Comparison of ENCODE assay signal across 10 mouse cellular contexts in the genomic region with DNA sequence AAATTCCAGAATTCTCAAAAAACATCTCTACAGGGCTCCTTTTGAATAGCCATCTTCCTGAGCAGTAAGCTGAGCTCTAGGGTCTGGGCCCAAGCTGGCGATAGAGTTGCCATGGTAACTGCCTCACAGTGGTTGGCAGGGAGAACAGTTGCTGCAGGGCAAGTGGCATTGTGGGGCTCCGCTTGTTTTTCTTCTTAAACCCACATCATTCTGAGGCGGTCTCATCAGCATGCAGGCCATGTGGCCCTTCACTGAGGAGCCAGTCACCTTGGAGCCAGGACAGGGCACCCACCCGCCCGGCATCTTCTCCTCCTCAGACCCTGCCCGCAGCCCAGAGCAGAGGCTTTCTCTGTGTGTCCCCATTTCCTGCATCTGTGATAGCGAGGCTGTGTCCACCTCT. TPM values are rescaled to one million over a fixed set of nuclear protein-coding genes. Genes with fewer than 3 reads are reported as not detected.
DNase-seq lines count a peak whose midpoint lies in the region; ATAC-seq and TF ChIP-seq lines count a peak whose summit lies in the region.
"Had no signal": no experiment of that assay in that cellular context is flagged by ENCODE, and none has a peak within 500 bp of the region (broad histone marks: within the 10 kb centered on the region; RNA-seq: fewer than 3 reads in every experiment).

No protein-coding gene starts in this region.

- H3K27ac ChIP-seq in forebrain, embryonic 13.5 days: peak overlapping the region; percentile 93
- H3K27ac ChIP-seq in neural tube, embryonic 15.5 days (replicated peaks): peak overlapping the region; percentile 89
- H3K27ac ChIP-seq in thymus, adult 2 months (ENCODE audit: control insufficient read depth, insufficient read depth, low read length): no peak overlapping the region
- H3K27ac ChIP-seq: heart, embryonic 15.5 days; limb, embryonic 12.5 days had no signal

- H3K9me3 ChIP-seq in forebrain, embryonic 13.5 days (replicated peaks): no peaks in the 10 kb centered on the region
- no peaks in the 10 kb centered on the region for H3K9me3 ChIP-seq in neural tube, embryonic 15.5 days (replicated peaks)
- H3K9me3 ChIP-seq: heart, embryonic 15.5 days; limb, embryonic 12.5 days had no signal

- TF ChIP-seq POLR2A in thymus, adult 2 months (IDR thresholded peaks at IDR 0.05; ENCODE audit: control insufficient read depth, extremely low read depth, insufficient read depth, low read length, poor library complexity): no peak

- H3K27me3 ChIP-seq in forebrain, embryonic 13.5 days: no peaks in the 10 kb centered on the region
- H3K27me3 ChIP-seq in neural tube, embryonic 15.5 days (replicated peaks): no peaks in the 10 kb centered on the region
- H3K27me3 ChIP-seq in thymus, adult 2 months (ENCODE audit: control insufficient read depth, insufficient read depth, low read length): no peaks in the 10 kb centered on the region
- H3K27me3 ChIP-seq: heart, embryonic 15.5 days; limb, embryonic 12.5 days had no signal

- H3K4me2 ChIP-seq in forebrain, embryonic 13.5 days: peak overlapping the region; percentile 47
- peak overlapping the region; percentile 27 for H3K4me2 ChIP-seq in neural tube, embryonic 15.5 days
- H3K4me2 ChIP-seq: heart, embryonic 15.5 days; limb, embryonic 12.5 days had no signal

- peak; percentile 92 for ATAC-seq in forebrain, embryonic 13.5 days
- peak; percentile 83 for ATAC-seq in neural tube, embryonic 15.5 days (ENCODE audit: low FRiP score)

- H3K9ac ChIP-seq in forebrain, embryonic 13.5 days: peak overlapping the region; percentile 62
- peak overlapping the region; percentile 36; the same call in 1 of the 2 replicates for H3K9ac ChIP-seq in neural tube, embryonic 15.5 days (replicated peaks)
- H3K9ac ChIP-seq: heart, embryonic 15.5 days; limb, embryonic 12.5 days had no signal

- H3K36me3 ChIP-seq in forebrain, embryonic 13.5 days (ENCODE audit: poor library complexity, severe bottlenecking): peaks cover 72% of the 10 kb centered on the region
- H3K36me3 ChIP-seq in neural tube, embryonic 15.5 days: peaks cover 59% of the 10 kb centered on the region
- no peaks in the 10 kb centered on the region for H3K36me3 ChIP-seq in thymus, adult 2 months (ENCODE audit: control insufficient read depth, insufficient read depth, low read length)

- DNase-seq in cerebellum, adult 8-10 months: peak; percentile 51
- peak; percentile 71 to 90 for DNase-seq in layer of hippocampus, postnatal 14 days (ENCODE audit: low spot score in 2 of 2)
- DNase-seq in thymus, adult 2 months: no peak
- no peak for DNase-seq in kidney, postnatal 14 days
- no peak for DNase-seq in ovary, postnatal 14 days (ENCODE audit: low spot score)
- DNase-seq in thymus, postnatal 0 days (ENCODE audit: low spot score): no peak

- H3K4me1 ChIP-seq in forebrain, embryonic 13.5 days: peaks cover 42% of the 10 kb centered on the region
- peaks cover 50% of the 10 kb centered on the region for H3K4me1 ChIP-seq in neural tube, embryonic 15.5 days
- peaks cover 32% of the 10 kb centered on the region for H3K4me1 ChIP-seq in thymus, adult 2 months (replicated peaks; ENCODE audit: control insufficient read depth, insufficient read depth, low read length)
- H3K4me1 ChIP-seq: heart, embryonic 15.5 days; limb, embryonic 12.5 days had no signal

- H3K4me3 ChIP-seq in forebrain, embryonic 13.5 days: 0 out of 2 replicates have a peak overlapping the region, but pooled peaks have one; percentile 6
- no peak overlapping the region for H3K4me3 ChIP-seq in neural tube, embryonic 15.5 days (replicated peaks)
- H3K4me3 ChIP-seq in thymus, adult 2 months (ENCODE audit: control insufficient read depth, insufficient read depth, low read length): no peak overlapping the region
- H3K4me3 ChIP-seq: heart, embryonic 15.5 days; limb, embryonic 12.5 days had no signal

- 2% methylated on average over 7 of the region's 7 CpGs for WGBS in forebrain, embryonic 13.5 days
- 15% methylated on average over 7 of the region's 7 CpGs for WGBS in neural tube, embryonic 15.5 days
- WGBS in thymus, adult 2 months: 92% methylated on average over 7 of the region's 7 CpGs

- TF ChIP-seq CTCF in thymus, adult 2 months (IDR thresholded peaks at IDR 0.05; ENCODE audit: borderline replicate concordance, control insufficient read depth, extremely low read depth, insufficient read depth, low read length, poor library complexity): no peak

RNA-seq across cellular contexts. Expression of gene Gm6583, which starts 16.1 kb away (rescaled TPM):
- 0.18 and 0.23 TPM in 2 replicates for polyA plus RNA-seq in forebrain, embryonic 13.5 days (2015; fragmentation: Nextera tagmentation; extraction: Ambion mirVana)
- total RNA-seq in layer of hippocampus, postnatal 14 days (2021): not detected
- 0.13 and 0.22 TPM in 2 replicates for polyA plus RNA-seq in neural tube, embryonic 15.5 days (2015; fragmentation: Nextera tagmentation; extraction: Ambion mirVana)
- polyA plus RNA-seq in thymus, adult 2 months (2012; rRNA removed): not detected in 2 replicates
- 0.05 and 0.13 TPM in 2 replicates for polyA plus RNA-seq in thymus, postnatal 0 days (2015; fragmentation: Nextera tagmentation; extraction: Ambion mirVana)

RNA-seq across cellular contexts. Expression of gene Asphd2, which starts 22.7 kb away (rescaled TPM):
- polyA plus RNA-seq in forebrain, embryonic 13.5 days (2015; fragmentation: Nextera tagmentation; extraction: Ambion mirVana): 21.4 and 23.8 TPM in 2 replicates
- 100 to 1,000 TPM; 161 to 174 TPM for total RNA-seq in layer of hippocampus, postnatal 14 days (2021)
- 58.3 and 89.1 TPM in 2 replicates for polyA plus RNA-seq in neural tube, embryonic 15.5 days (2015; fragmentation: Nextera tagmentation; extraction: Ambion mirVana)
- polyA plus RNA-seq in thymus, adult 2 months (2012; rRNA removed): 0.05 and 0.67 TPM in 2 replicates
- polyA plus RNA-seq in thymus, postnatal 0 days (2015; fragmentation: Nextera tagmentation; extraction: Ambion mirVana): 0.23 and 0.63 TPM in 2 replicates

RNA-seq across cellular contexts. Expression of gene Hps4, which starts 29.1 kb away (rescaled TPM):
- polyA plus RNA-seq in forebrain, embryonic 13.5 days (2015; fragmentation: Nextera tagmentation; extraction: Ambion mirVana): 28.9 and 33.0 TPM in 2 replicates
- total RNA-seq in layer of hippocampus, postnatal 14 days (2021): 10 to 100 TPM; 25.0 to 29.9 TPM
- 37.4 and 38.2 TPM in 2 replicates for polyA plus RNA-seq in neural tube, embryonic 15.5 days (2015; fragmentation: Nextera tagmentation; extraction: Ambion mirVana)
- polyA plus RNA-seq in thymus, adult 2 months (2012; rRNA removed): 41.8 and 52.8 TPM in 2 replicates
- polyA plus RNA-seq in thymus, postnatal 0 days (2015; fragmentation: Nextera tagmentation; extraction: Ambion mirVana): 19.9 and 23.7 TPM in 2 replicates

RNA-seq across cellular contexts. Expression of gene Srrd, which starts 29.1 kb away (rescaled TPM):
- 47.3 and 57.6 TPM in 2 replicates for polyA plus RNA-seq in forebrain, embryonic 13.5 days (2015; fragmentation: Nextera tagmentation; extraction: Ambion mirVana)
- 10 to 100 TPM; 26.4 to 30.1 TPM for total RNA-seq in layer of hippocampus, postnatal 14 days (2021)
- 57.5 and 61.9 TPM in 2 replicates for polyA plus RNA-seq in neural tube, embryonic 15.5 days (2015; fragmentation: Nextera tagmentation; extraction: Ambion mirVana)
- polyA plus RNA-seq in thymus, adult 2 months (2012; rRNA removed): 56.2 and 64.4 TPM in 2 replicates
- 28.0 and 30.2 TPM in 2 replicates for polyA plus RNA-seq in thymus, postnatal 0 days (2015; fragmentation: Nextera tagmentation; extraction: Ambion mirVana)

RNA-seq across cellular contexts. Expression of gene Tfip11, which starts 45.8 kb away (rescaled TPM):
- 29.9 and 35.7 TPM in 2 replicates for polyA plus RNA-seq in forebrain, embryonic 13.5 days (2015; fragmentation: Nextera tagmentation; extraction: Ambion mirVana)
- total RNA-seq in layer of hippocampus, postnatal 14 days (2021): 10 to 100 TPM; 34.9 to 36.8 TPM
- polyA plus RNA-seq in neural tube, embryonic 15.5 days (2015; fragmentation: Nextera tagmentation; extraction: Ambion mirVana): 29.7 and 31.0 TPM in 2 replicates
- 58.9 and 63.2 TPM in 2 replicates for polyA plus RNA-seq in thymus, adult 2 months (2012; rRNA removed)
- 26.9 and 27.9 TPM in 2 replicates for polyA plus RNA-seq in thymus, postnatal 0 days (2015; fragmentation: Nextera tagmentation; extraction: Ambion mirVana)

Comparison
In these comparisons a context has a peak if more than half of its experiments do, and no peak if none do; other contexts are left out.
1. DNase-seq: peak in cerebellum, adult 8-10 months (single experiment) and layer of hippocampus, postnatal 14 days (2 of 2); none in thymus, adult 2 months (single experiment), kidney, postnatal 14 days (single experiment), ovary, postnatal 14 days (single experiment) and thymus, postnatal 0 days (single experiment).
2. RNA of gene Asphd2, which starts 22.7 kb away (polyA plus RNA-seq): 58.3 to 89.1 TPM in neural tube, embryonic 15.5 days and 21.4 to 23.8 TPM in forebrain, embryonic 13.5 days; 0.05 to 0.67 TPM in thymus, adult 2 months and 0.23 to 0.63 TPM in thymus, postnatal 0 days; every median in the first group is over 10 times any median in the second.